24 mouse cellular contexts compared by ENCODE assay signal in the genomic region with DNA sequence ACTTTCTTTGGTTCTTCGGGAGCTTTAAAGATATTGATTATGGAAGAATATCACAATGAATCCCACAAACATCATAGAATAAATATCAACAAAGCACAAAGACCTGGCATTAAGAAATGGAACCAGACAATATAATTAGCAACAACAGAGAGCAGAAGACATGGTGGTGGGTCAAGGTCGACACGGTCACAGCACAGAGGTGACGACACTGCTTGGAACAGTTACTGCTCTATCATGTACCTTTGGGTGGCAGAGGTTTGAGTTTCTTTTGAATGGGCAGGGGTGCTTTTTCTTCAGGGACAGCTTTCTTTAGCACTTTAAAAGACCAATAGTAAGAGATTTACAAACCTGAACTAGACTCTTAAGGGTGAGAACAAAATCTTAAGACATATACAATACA.
"Had no signal": no experiment of that assay in that cellular context is flagged by ENCODE, and none has a peak within 500 bp of the region (broad histone marks: within the 10 kb centered on the region; RNA-seq: fewer than 3 reads in every experiment).

No protein-coding gene starts in this region.

- H3K27ac ChIP-seq: forebrain, embryonic 15.5 days; heart, embryonic 13.5 days; heart, embryonic 15.5 days; hindbrain, embryonic 13.5 days; hindbrain, embryonic 15.5 days; hindbrain, postnatal 0 days; kidney, embryonic 15.5 days; kidney, postnatal 0 days; limb, embryonic 13.5 days; limb, embryonic 15.5 days; liver, embryonic 12.5 days; liver, embryonic 14.5 days had no signal

- ATAC-seq: forebrain, embryonic 15.5 days; forebrain, postnatal 0 days; hindbrain, postnatal 0 days; intestine, embryonic 16.5 days; liver, embryonic 12.5 days had no signal

- H3K9me3 ChIP-seq: forebrain, embryonic 15.5 days; heart, embryonic 13.5 days; heart, embryonic 15.5 days; hindbrain, embryonic 13.5 days; hindbrain, embryonic 15.5 days; kidney, embryonic 15.5 days; limb, embryonic 13.5 days; limb, embryonic 15.5 days; liver, embryonic 12.5 days had no signal

- H3K4me3 ChIP-seq: forebrain, embryonic 15.5 days; heart, embryonic 13.5 days; heart, embryonic 15.5 days; hindbrain, embryonic 13.5 days; hindbrain, embryonic 15.5 days; kidney, embryonic 15.5 days; limb, embryonic 13.5 days; limb, embryonic 15.5 days; liver, embryonic 12.5 days had no signal

- H3K4me1 ChIP-seq: forebrain, embryonic 15.5 days; heart, embryonic 13.5 days; heart, embryonic 15.5 days; hindbrain, embryonic 13.5 days; hindbrain, embryonic 15.5 days; kidney, embryonic 15.5 days; limb, embryonic 13.5 days; limb, embryonic 15.5 days; liver, embryonic 12.5 days had no signal

- H3K27me3 ChIP-seq: forebrain, embryonic 15.5 days; heart, embryonic 13.5 days; heart, embryonic 15.5 days; hindbrain, embryonic 13.5 days; hindbrain, embryonic 15.5 days; kidney, embryonic 15.5 days; limb, embryonic 13.5 days; limb, embryonic 15.5 days; liver, embryonic 12.5 days had no signal

- H3K9ac ChIP-seq: forebrain, embryonic 15.5 days; forebrain, postnatal 0 days; heart, embryonic 13.5 days; heart, embryonic 15.5 days; hindbrain, embryonic 13.5 days; hindbrain, embryonic 15.5 days; kidney, embryonic 15.5 days; limb, embryonic 13.5 days; limb, embryonic 15.5 days; liver, embryonic 12.5 days; liver, embryonic 14.5 days had no signal

- DNase-seq: forebrain, postnatal 0 days; gastrocnemius, postnatal 10 days; gastrocnemius, postnatal 36 days; kidney, adult 11 months; kidney, adult 2 months; kidney, adult 9 months; kidney, postnatal 14 days; kidney, postnatal 36 days; layer of hippocampus, adult 9-11 months; layer of hippocampus, postnatal 36 days; left cerebral cortex, postnatal 4 days had no signal

- H3K4me2 ChIP-seq: forebrain, embryonic 15.5 days; heart, embryonic 13.5 days; heart, embryonic 15.5 days; hindbrain, embryonic 13.5 days; hindbrain, embryonic 15.5 days; kidney, embryonic 15.5 days; limb, embryonic 13.5 days; limb, embryonic 15.5 days; liver, embryonic 12.5 days had no signal

- H3K36me3 ChIP-seq: forebrain, embryonic 15.5 days; hindbrain, embryonic 13.5 days; hindbrain, embryonic 15.5 days; kidney, embryonic 15.5 days; limb, embryonic 13.5 days; limb, embryonic 15.5 days; liver, embryonic 12.5 days had no signal
